ENCODE assay signal across 9 mouse cellular contexts in the genomic region with DNA sequence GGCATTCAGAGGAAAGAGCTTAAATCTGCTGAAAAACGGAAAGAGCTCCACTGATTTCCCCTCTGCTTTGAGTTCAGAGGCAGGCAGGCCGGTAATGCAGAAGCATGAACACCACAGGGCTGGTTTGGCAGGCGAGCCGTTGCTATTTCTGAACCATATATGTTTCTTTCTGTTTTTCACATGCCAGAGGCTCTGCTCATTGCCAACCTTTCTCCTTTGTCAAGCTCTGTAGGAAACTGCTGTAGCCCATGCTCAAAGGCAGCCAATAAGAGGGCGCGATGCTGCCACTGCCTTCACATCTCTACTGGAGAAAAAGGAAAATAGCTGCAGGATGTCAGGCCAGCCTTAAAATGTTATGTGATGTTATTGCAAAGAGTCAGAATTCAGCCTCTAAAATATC.
DNase-seq lines count a peak whose midpoint lies in the region; ATAC-seq and TF ChIP-seq lines count a peak whose summit lies in the region.
"Had no signal": no experiment of that assay in that cellular context is flagged by ENCODE, and none has a peak within 500 bp of the region (broad histone marks: within the 10 kb centered on the region; RNA-seq: fewer than 3 reads in every experiment).

No protein-coding gene starts in this region.

- H3K9ac ChIP-seq in kidney, embryonic 16.5 days (replicated peaks; ENCODE audit: low read length) = no peak overlapping the region

- intact Hi-C loops in left cerebral cortex, adult 2 months (cut with DNase I) = loop anchor here (10.0 kb wide), 2 partner anchors 311 to 561 kb away; no protein-coding TSS in a partner anchor

- peak; percentile 22 for DNase-seq in layer of hippocampus, adult 11-12 months (ENCODE audit: low spot score)
- no peak for DNase-seq in layer of hippocampus, adult 9-10 months (ENCODE audit: low spot score)
- DNase-seq in frontal cortex, postnatal 14 days (ENCODE audit: low spot score in 2 of 2) = peak; percentile 20 to 29
- peak; percentile 18 to 33 for DNase-seq in left cerebral cortex, adult 2 months (ENCODE audit: extremely low spot score in 1 of 2, low spot score in 2 of 2)
- DNase-seq in right cerebral cortex, postnatal 36 days (ENCODE audit: low spot score in 2 of 2) = peak; percentile 28 to 54
- DNase-seq in heart, adult 8-10 months (ENCODE audit: low spot score) = no peak
- DNase-seq: heart, adult 11 months; thymus, adult 2 months had no signal

- H3K27me3 ChIP-seq in kidney, embryonic 16.5 days (ENCODE audit: insufficient read depth, low read length) = no peaks in the 10 kb centered on the region

- peak overlapping the region; percentile 8 for H3K27ac ChIP-seq in left cerebral cortex, adult 2 months
- H3K27ac ChIP-seq in kidney, embryonic 16.5 days (ENCODE audit: low read length) = no peak overlapping the region

- no peaks in the 10 kb centered on the region for H3K4me1 ChIP-seq in kidney, embryonic 16.5 days (ENCODE audit: insufficient read depth, low read length)

- no peaks in the 10 kb centered on the region for H3K9me3 ChIP-seq in kidney, embryonic 16.5 days (ENCODE audit: low read length)

- no peak for TF ChIP-seq CTCF in left cerebral cortex, adult 2 months (IDR thresholded peaks at IDR 0.05)

- no peak overlapping the region for H3K4me2 ChIP-seq in kidney, embryonic 16.5 days (replicated peaks; ENCODE audit: low read depth, low read length)

- no peak for ATAC-seq in kidney, embryonic 16.5 days (ENCODE audit: low FRiP score, low TSS enrichment)

- H3K4me3 ChIP-seq in left cerebral cortex, adult 2 months = no peak overlapping the region
- no peak overlapping the region for H3K4me3 ChIP-seq in kidney, embryonic 16.5 days (ENCODE audit: low read length)

- 92% methylated on average over 6 of the region's 6 CpGs for WGBS in kidney, embryonic 16.5 days

- no peaks in the 10 kb centered on the region for H3K36me3 ChIP-seq in kidney, embryonic 16.5 days (ENCODE audit: insufficient read depth, low read length)

Comparison
In these comparisons a context has a peak if more than half of its experiments do, and no peak if none do; other contexts are left out.
1. DNase-seq: peak in layer of hippocampus, adult 11-12 months (single experiment), frontal cortex, postnatal 14 days (2 of 2), left cerebral cortex, adult 2 months (2 of 2) and right cerebral cortex, postnatal 36 days (2 of 2); none in layer of hippocampus, adult 9-10 months (single experiment) and heart, adult 8-10 months (single experiment).